Mouse (Mus musculus): ENCODE results near the gene Lmbr1l. TPM values are rescaled to one million over a fixed set of nuclear protein-coding genes. Genes with fewer than 3 reads are reported as not detected.

The Lmbr1l gene
- 12.2 TPM for polyA plus RNA-seq (2015; fragmentation: Illumina TruSeq; extraction: RNeasy Lipid Tissue Mini Kit (QIAGEN cat#74804); ENCODE audit: low read depth, low replicate concordance)

GRCm38 (mm10) chr15:98917538-98918498 is at the start of gene Lmbr1l:
Lmbr1l (minus strand) TSS chr15:98918231.

GRCm38 (mm10) chr15:98953401-98954356 is 35.6 kb upstream of the Lmbr1l start, which contains the start of the genes Gm49450 and Tuba1a:
Gm49450 (minus strand) TSS chr15:98953551.
Tuba1a (minus strand) TSS chr15:98953703.

GRCm38 (mm10) chr15:98934217-98934839 is 16.3 kb upstream of the Lmbr1l start, which contains the start of gene Tuba1b:
Tuba1b (minus strand) TSS chr15:98934565.

DNA sequence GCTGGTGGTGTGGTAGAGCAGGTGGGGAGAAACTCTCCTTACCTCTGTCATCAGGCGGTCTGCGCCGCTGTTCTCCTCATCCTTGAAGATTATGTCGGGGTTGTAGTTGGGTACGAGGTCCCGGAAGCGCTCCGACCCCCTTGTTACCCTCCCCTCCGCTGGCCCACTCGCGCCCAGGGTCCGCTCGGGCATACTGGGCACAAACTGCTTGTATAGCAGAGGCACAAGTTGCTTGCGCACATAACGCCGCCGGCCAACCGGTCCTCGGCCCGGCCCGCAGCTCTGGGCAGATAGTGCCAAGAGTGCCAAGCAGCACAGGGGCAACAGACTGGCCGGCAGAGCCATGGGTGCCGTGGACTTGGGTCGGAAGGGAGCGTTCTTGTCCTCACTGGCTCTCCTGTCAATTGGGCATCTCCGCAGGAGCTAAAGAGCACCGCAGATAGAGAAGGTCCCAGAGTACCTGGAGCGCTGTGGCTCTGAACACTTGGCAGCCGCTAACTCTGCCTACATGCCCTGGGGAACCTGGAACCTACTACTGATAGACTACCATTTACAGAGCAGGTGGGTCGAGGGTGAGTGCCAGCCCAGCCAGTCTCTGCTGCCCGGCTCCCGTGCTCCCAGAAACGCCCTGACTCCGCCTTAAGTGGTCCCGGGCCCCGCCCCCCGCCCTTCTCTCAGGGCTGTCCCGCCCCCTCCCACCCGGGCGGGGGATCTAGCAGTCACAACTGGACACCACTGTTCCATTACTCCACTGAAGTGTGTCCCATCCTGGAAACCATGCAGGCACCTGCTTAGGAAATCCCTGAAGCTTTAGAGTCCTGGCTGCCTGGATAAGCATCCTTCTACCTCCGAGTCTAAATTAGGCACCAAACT is 19.9 kb downstream of the Lmbr1l start, which contains the start of gene Dhh:
TSS of gene Dhh (minus strand) at position 613 of the 873 bp plus-strand sequence.

DNA sequence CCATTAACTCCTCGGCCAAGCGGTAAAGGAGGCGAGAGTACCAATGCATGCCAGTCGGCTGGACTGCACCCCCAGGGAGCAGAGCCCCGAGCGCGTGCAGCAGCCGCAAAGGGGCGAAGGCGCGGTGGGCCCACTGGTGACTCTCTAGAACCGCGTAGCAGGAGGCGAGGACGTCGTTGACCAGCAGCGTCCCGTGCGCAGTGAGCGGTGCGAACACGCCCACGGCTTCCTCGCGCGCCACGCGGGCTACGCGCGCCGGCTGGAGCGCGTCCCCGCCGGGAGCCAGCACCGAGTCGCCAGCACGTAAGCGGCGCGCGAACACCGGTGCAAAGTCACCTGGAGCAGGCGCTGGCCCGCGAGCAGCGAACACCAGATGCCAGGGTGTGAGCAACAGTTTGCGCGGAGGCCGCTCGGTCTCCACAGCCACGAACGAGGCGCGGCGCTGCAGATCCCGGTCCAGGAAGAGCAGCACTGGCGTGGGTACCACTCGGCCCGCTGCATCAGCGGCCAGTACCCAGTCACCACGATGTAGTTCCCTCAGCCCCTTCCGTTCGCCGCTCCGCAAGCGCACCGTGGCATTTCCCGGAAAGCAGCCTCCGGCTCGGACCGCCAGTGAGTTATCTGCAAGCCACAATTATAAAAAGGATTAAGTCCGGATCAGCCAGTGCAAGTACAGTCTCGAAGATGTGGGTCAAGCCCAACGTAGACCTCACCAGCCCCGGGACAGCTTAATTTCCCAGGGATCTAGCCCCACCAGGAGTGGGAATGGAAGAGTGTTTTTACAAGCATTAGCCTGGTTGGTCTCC is 23.9 kb downstream of the Lmbr1l start, which contains the start of gene Rhebl1:
TSS of gene Rhebl1 (minus strand) at position 601 of the 806 bp plus-strand sequence.

GRCm38 (mm10) chr15:98871070-98871915 is 46.7 kb downstream of the Lmbr1l start, which contains the start of gene Kmt2d:
Kmt2d (minus strand) TSS chr15:98871204.

Other genes starting within 250 kb of the Lmbr1l start
- gene Rnd1, start 240.8 kb downstream of the Lmbr1l start, polyA plus RNA-seq (2015; fragmentation: Illumina TruSeq; extraction: RNeasy Lipid Tissue Mini Kit (QIAGEN cat#74804); ENCODE audit: low read depth, low replicate concordance) = 30.1 TPM
- 6.9 TPM for gene Ccdc65, start 210.0 kb downstream of the Lmbr1l start, polyA plus RNA-seq (2015; fragmentation: Illumina TruSeq; extraction: RNeasy Lipid Tissue Mini Kit (QIAGEN cat#74804); ENCODE audit: low read depth, low replicate concordance)
- gene Fkbp11, start 190.0 kb downstream of the Lmbr1l start, polyA plus RNA-seq (2015; fragmentation: Illumina TruSeq; extraction: RNeasy Lipid Tissue Mini Kit (QIAGEN cat#74804); ENCODE audit: low read depth, low replicate concordance) = 3.3 TPM
- 497 TPM for gene Arf3, start 155.0 kb downstream of the Lmbr1l start, polyA plus RNA-seq (2015; fragmentation: Illumina TruSeq; extraction: RNeasy Lipid Tissue Mini Kit (QIAGEN cat#74804); ENCODE audit: low read depth, low replicate concordance)
- 1.4 TPM for gene Wnt10b, start 140.1 kb downstream of the Lmbr1l start, polyA plus RNA-seq (2015; fragmentation: Illumina TruSeq; extraction: RNeasy Lipid Tissue Mini Kit (QIAGEN cat#74804); ENCODE audit: low read depth, low replicate concordance)
- 0.18 TPM for gene Wnt1, start 128.4 kb downstream of the Lmbr1l start, polyA plus RNA-seq (2015; fragmentation: Illumina TruSeq; extraction: RNeasy Lipid Tissue Mini Kit (QIAGEN cat#74804); ENCODE audit: low read depth, low replicate concordance)
- 553 TPM for gene Ddn, start 108.7 kb downstream of the Lmbr1l start, polyA plus RNA-seq (2015; fragmentation: Illumina TruSeq; extraction: RNeasy Lipid Tissue Mini Kit (QIAGEN cat#74804); ENCODE audit: low read depth, low replicate concordance)
- 80.7 TPM for gene Prkag1, start 86.7 kb downstream of the Lmbr1l start, polyA plus RNA-seq (2015; fragmentation: Illumina TruSeq; extraction: RNeasy Lipid Tissue Mini Kit (QIAGEN cat#74804); ENCODE audit: low read depth, low replicate concordance)
- 21.3 TPM for gene Kmt2d, start 47.0 kb downstream of the Lmbr1l start, polyA plus RNA-seq (2015; fragmentation: Illumina TruSeq; extraction: RNeasy Lipid Tissue Mini Kit (QIAGEN cat#74804); ENCODE audit: low read depth, low replicate concordance)
- gene Rhebl1, start 23.7 kb downstream of the Lmbr1l start, polyA plus RNA-seq (2015; fragmentation: Illumina TruSeq; extraction: RNeasy Lipid Tissue Mini Kit (QIAGEN cat#74804); ENCODE audit: low read depth, low replicate concordance) = 15.3 TPM
- 0.10 TPM for gene Dhh, start 19.7 kb downstream of the Lmbr1l start, polyA plus RNA-seq (2015; fragmentation: Illumina TruSeq; extraction: RNeasy Lipid Tissue Mini Kit (QIAGEN cat#74804); ENCODE audit: low read depth, low replicate concordance)
- gene Tuba1b, start 16.3 kb upstream of the Lmbr1l start, polyA plus RNA-seq (2015; fragmentation: Illumina TruSeq; extraction: RNeasy Lipid Tissue Mini Kit (QIAGEN cat#74804); ENCODE audit: low read depth, low replicate concordance) = 1,224 TPM
- not detected for gene Gm49450, start 35.3 kb upstream of the Lmbr1l start, polyA plus RNA-seq (2015; fragmentation: Illumina TruSeq; extraction: RNeasy Lipid Tissue Mini Kit (QIAGEN cat#74804); ENCODE audit: low read depth, low replicate concordance)
- gene Tuba1a, start 35.5 kb upstream of the Lmbr1l start, polyA plus RNA-seq (2015; fragmentation: Illumina TruSeq; extraction: RNeasy Lipid Tissue Mini Kit (QIAGEN cat#74804); ENCODE audit: low read depth, low replicate concordance) = 2,104 TPM
- 5.4 TPM for gene Tuba1c, start 111.7 kb upstream of the Lmbr1l start, polyA plus RNA-seq (2015; fragmentation: Illumina TruSeq; extraction: RNeasy Lipid Tissue Mini Kit (QIAGEN cat#74804); ENCODE audit: low read depth, low replicate concordance)
- 4.0 TPM for gene Prph, start 136.9 kb upstream of the Lmbr1l start, polyA plus RNA-seq (2015; fragmentation: Illumina TruSeq; extraction: RNeasy Lipid Tissue Mini Kit (QIAGEN cat#74804); ENCODE audit: low read depth, low replicate concordance)
- not detected for gene Troap, start 156.3 kb upstream of the Lmbr1l start, polyA plus RNA-seq (2015; fragmentation: Illumina TruSeq; extraction: RNeasy Lipid Tissue Mini Kit (QIAGEN cat#74804); ENCODE audit: low read depth, low replicate concordance)
- 1.6 TPM for gene C1ql4, start 169.6 kb upstream of the Lmbr1l start, polyA plus RNA-seq (2015; fragmentation: Illumina TruSeq; extraction: RNeasy Lipid Tissue Mini Kit (QIAGEN cat#74804); ENCODE audit: low read depth, low replicate concordance)
- 0.30 TPM for gene Dnajc22, start 174.9 kb upstream of the Lmbr1l start, polyA plus RNA-seq (2015; fragmentation: Illumina TruSeq; extraction: RNeasy Lipid Tissue Mini Kit (QIAGEN cat#74804); ENCODE audit: low read depth, low replicate concordance)
- gene Spats2, start 207.7 kb upstream of the Lmbr1l start, polyA plus RNA-seq (2015; fragmentation: Illumina TruSeq; extraction: RNeasy Lipid Tissue Mini Kit (QIAGEN cat#74804); ENCODE audit: low read depth, low replicate concordance) = 23.8 TPM